Mouse (Mus musculus) kidney, embryonic 15.5 days (tissue): ENCODE results near the gene Cysltr2. TPM values are rescaled to one million over a fixed set of nuclear protein-coding genes. Genes with fewer than 3 reads are reported as not detected.

Experiments used
- ATAC-seq: fragments of 200-750 bp; cut with Nextera tagmentation; replicated peaks from 2 replicates; pipeline ENCODE4 v1.8.0; 2017; ENCODE audit warnings: moderate TSS enrichment; ENCODE audit not compliant: low FRiP score
- H3K27ac ChIP-seq: fragments of 300-500 bp; sonication (generic); 2 replicates; pipeline ENCODE4 v1.5.1; 2015; ENCODE audit warnings: mild to moderate bottlenecking, inconsistent platforms
- H3K27me3 ChIP-seq: fragments of 300-500 bp; sonication (generic); 2 replicates; pipeline ENCODE4 v1.6.1; 2015; ENCODE audit warnings: inconsistent platforms
- H3K36me3 ChIP-seq: fragments of 300-500 bp; sonication (generic); 2 replicates; pipeline ENCODE4 v1.6.1; 2015; ENCODE audit warnings: inconsistent platforms
- H3K4me1 ChIP-seq: fragments of 300-500 bp; sonication (generic); 2 replicates; pipeline ENCODE4 v1.6.1; 2015; ENCODE audit warnings: inconsistent platforms
- H3K4me2 ChIP-seq: fragments of 300-500 bp; sonication (generic); 2 replicates; pipeline ENCODE4 v1.6.1; 2015; ENCODE audit warnings: moderate library complexity, mild to moderate bottlenecking, inconsistent platforms
- H3K4me3 ChIP-seq: fragments of 300-500 bp; sonication (generic); replicated peaks from 2 replicates; pipeline ENCODE4 v1.5.1; 2015; ENCODE audit warnings: mild to moderate bottlenecking, inconsistent platforms
- H3K9ac ChIP-seq: fragments of 300-500 bp; sonication (generic); 2 replicates; pipeline ENCODE4 v1.6.1; 2015; ENCODE audit warnings: mild to moderate bottlenecking, inconsistent platforms
- H3K9me3 ChIP-seq: fragments of 300-500 bp; sonication (generic); replicated peaks from 2 replicates; pipeline ENCODE4 v1.6.1; 2016; ENCODE audit warnings: inconsistent platforms
- WGBS: fragments of 180-500 bp; shearing (Covaris S2); methylation state at CpG from one replicate; pipeline ENCODE4 v1.1.7; 2015; ENCODE audit warnings: mixed read lengths; 5-methylcytosine and 5-hydroxymethylcytosine counted together
- polyA plus RNA-seq: library from polyadenylated mRNA; unstranded; fragments of >200 nt; fragmentation: Nextera tagmentation; extraction: Ambion mirVana; gene quantifications from 2 replicates; pipeline ENCODE4 v1.2.1, GENCODE M21; 2015

The Cysltr2 gene
- polyA plus RNA-seq = 0.17 and 0.64 TPM in 2 replicates

- ATAC-seq = no peak
- H3K9me3 ChIP-seq = no peaks in the 10 kb centered on the region
- H3K4me1 ChIP-seq = no peaks in the 10 kb centered on the region
- 51% methylated on average over 6 of the region's 6 CpGs for whole genome bisulfite sequencing
- no peak within 1 kb of the TSS for H3K9ac ChIP-seq
- no peaks in the 10 kb centered on the region for H3K27me3 ChIP-seq
- no peak within 1 kb of the TSS for H3K27ac ChIP-seq
- H3K4me3 ChIP-seq = no peak within 1 kb of the TSS
- H3K36me3 ChIP-seq = no peaks in the 10 kb centered on the region
- H3K4me2 ChIP-seq = no peak within 1 kb of the TSS
These were observed at the start of gene Cysltr2 for GRCm38 (mm10) chr14:73048937-73049336. Cysltr2 (minus strand) TSS chr14:73049114.

GRCm38 (mm10) chr14:73094802-73095550, 46.1 kb upstream of the Cysltr2 start:
- Histone ChIP-seq H3K27ac (peak overlapping the region; percentile 33), H3K36me3 (no peaks in the 10 kb centered on the region), H3K4me3 (no peak overlapping the region), H3K4me1 (0 out of 2 replicates have a peak, but pooled peaks cover 5% of the 10 kb centered on the region), H3K9ac (no peak overlapping the region), H3K4me2 (no peak overlapping the region), H3K9me3 (no peaks in the 10 kb centered on the region), H3K27me3 (peaks cover 8% of the 10 kb centered on the region; the same call in 1 of the 2 replicates)
- no peak for ATAC-seq
- WGBS = 53% methylated on average over 13 of the region's 13 CpGs

- Histone ChIP-seq H3K27me3 (0 out of 2 replicates have a peak, but pooled peaks cover 3% of the 10 kb centered on the region), H3K9me3 (no peaks in the 10 kb centered on the region), H3K4me3 (no peak overlapping the region), H3K27ac (no peak overlapping the region), H3K9ac (no peak overlapping the region), H3K4me2 (no peak overlapping the region), H3K36me3 (no peaks in the 10 kb centered on the region), H3K4me1 (0 out of 2 replicates have a peak, but pooled peaks cover 5% of the 10 kb centered on the region)
- 91% methylated on average over 3 of the region's 3 CpGs for WGBS
- no peak for ATAC-seq
These were observed 44.0 kb upstream of the Cysltr2 start for GRCm38 (mm10) chr14:73092871-73093270.

- ATAC-seq = no peak
- H3K27ac ChIP-seq = no peak overlapping the region
- no peak overlapping the region for H3K4me3 ChIP-seq
- H3K36me3 ChIP-seq = no peaks in the 10 kb centered on the region
- no peaks in the 10 kb centered on the region for H3K27me3 ChIP-seq
- H3K4me2 ChIP-seq = no peak overlapping the region
- H3K9ac ChIP-seq = no peak overlapping the region
- no peaks in the 10 kb centered on the region for H3K4me1 ChIP-seq
- 91% methylated on average over 1 of the region's 1 CpGs for WGBS
- H3K9me3 ChIP-seq = no peaks in the 10 kb centered on the region
These were observed 39.3 kb upstream of the Cysltr2 start for GRCm38 (mm10) chr14:73088224-73088623.

DNA sequence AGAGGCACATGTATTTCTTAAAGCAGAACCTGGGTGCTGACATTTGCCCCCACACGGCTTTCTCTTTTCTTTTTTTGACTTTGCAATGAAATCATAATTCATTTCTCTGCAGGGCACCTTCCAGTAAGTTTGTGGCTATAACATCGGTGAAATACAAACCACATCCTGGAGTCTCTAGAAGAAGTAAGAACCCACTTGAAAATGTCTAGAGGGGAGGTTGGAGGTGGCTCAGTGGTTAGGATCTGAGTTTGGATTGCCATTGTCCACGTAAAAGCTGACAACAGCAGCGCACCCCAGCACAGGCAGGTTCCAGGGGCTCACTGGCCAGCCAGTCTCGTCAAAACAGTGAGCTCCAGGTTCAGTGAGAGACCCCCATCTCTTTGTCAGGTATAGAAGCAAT, 38.8 kb upstream of the Cysltr2 start:
- Histone ChIP-seq H3K4me2 (no peak overlapping the region), H3K9ac (no peak overlapping the region), H3K36me3 (no peaks in the 10 kb centered on the region), H3K27ac (no peak overlapping the region), H3K9me3 (no peaks in the 10 kb centered on the region), H3K4me1 (no peaks in the 10 kb centered on the region), H3K4me3 (no peak overlapping the region), H3K27me3 (no peaks in the 10 kb centered on the region)
- WGBS = 85% methylated on average over 5 of the region's 5 CpGs
- no peak for ATAC-seq

DNA sequence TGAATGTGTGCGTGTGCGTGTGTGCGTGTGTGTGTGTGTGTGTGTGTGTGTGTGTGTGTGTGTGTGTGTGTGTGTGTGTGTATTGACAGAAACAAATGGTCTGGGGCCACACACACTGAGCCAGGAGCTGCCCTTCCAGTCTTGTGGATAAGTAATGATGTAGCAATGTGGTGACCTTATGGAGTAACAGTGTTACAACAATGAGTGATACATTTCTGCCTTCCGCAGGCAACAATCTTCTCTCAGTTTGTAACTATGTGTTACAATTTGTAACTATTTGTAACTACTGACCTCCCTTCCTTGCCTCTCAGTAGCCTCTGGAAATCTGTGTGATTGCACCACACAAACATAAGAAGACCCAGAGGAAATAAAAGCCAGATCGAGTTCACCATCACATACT, 38.3 kb upstream of the Cysltr2 start:
- H3K4me3 ChIP-seq = no peak overlapping the region

DNA sequence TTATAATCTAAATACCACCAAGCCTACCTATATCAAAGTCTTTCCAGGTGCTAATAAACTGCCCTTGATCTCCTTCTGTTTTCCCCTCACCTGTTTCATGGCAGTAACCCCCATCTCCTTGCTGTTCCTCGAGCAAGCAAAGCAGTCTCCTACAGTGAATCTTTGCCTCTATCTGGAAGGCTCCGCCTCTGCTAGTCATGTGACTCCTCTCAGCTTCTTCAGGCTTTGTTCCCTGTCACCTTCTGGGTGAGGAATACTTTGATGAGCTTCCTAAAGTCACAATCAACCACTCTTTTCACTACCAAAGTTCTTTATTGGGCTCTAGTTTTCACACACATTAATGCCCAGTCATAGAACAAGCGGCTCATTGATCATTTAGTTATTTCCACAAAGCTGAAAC, 37.5 kb upstream of the Cysltr2 start:
- Histone ChIP-seq H3K4me1 (no peaks in the 10 kb centered on the region), H3K27me3 (no peaks in the 10 kb centered on the region), H3K27ac (no peak overlapping the region), H3K9ac (no peak overlapping the region), H3K4me3 (no peak overlapping the region), H3K4me2 (no peak overlapping the region), H3K9me3 (no peaks in the 10 kb centered on the region), H3K36me3 (no peaks in the 10 kb centered on the region)
- 62% methylated on average over 3 of the region's 3 CpGs for WGBS
- no peak for ATAC-seq

More for the DNA sequence above, 38.3 kb upstream of the Cysltr2 start:
- H3K27ac ChIP-seq = no peak overlapping the region
- no peaks in the 10 kb centered on the region for H3K27me3 ChIP-seq
- no peak for ATAC-seq
- no peaks in the 10 kb centered on the region for H3K36me3 ChIP-seq
- no peaks in the 10 kb centered on the region for H3K9me3 ChIP-seq
- 66% methylated on average over 5 of the region's 5 CpGs for WGBS
- no peak overlapping the region for H3K4me2 ChIP-seq
- H3K9ac ChIP-seq = no peak overlapping the region
- H3K4me1 ChIP-seq = no peaks in the 10 kb centered on the region

DNA sequence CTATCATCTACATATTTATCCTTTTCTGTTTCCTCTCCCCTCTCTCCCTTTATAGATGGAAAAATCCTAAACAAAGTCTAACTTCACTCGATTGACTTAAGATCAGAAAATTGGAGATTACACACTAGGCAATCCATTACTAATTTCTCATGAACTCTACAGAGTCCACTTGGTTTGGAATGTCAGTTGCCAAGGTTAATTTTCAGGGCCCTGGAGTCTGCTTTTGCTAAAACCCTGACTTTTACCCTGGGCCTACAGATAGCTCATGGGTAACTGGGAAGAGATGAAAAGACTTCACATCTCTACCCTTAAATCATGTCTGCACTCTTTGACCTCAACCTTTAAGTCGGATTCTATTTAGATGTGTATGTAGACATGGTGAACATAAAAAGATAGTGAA, 34.6 kb upstream of the Cysltr2 start:
- H3K4me3 ChIP-seq = no peak overlapping the region
- 76% methylated on average over 2 of the region's 2 CpGs for WGBS
- ATAC-seq = no peak
- no peaks in the 10 kb centered on the region for H3K27me3 ChIP-seq
- no peak overlapping the region for H3K27ac ChIP-seq
- no peak overlapping the region for H3K9ac ChIP-seq
- H3K9me3 ChIP-seq = no peaks in the 10 kb centered on the region
- H3K4me2 ChIP-seq = no peak overlapping the region
- H3K4me1 ChIP-seq = no peaks in the 10 kb centered on the region
- H3K36me3 ChIP-seq = no peaks in the 10 kb centered on the region

- WGBS = 78% methylated on average over 7 of the region's 7 CpGs
- Histone ChIP-seq H3K4me2 (no peak overlapping the region), H3K27ac (no peak overlapping the region), H3K27me3 (no peaks in the 10 kb centered on the region), H3K36me3 (no peaks in the 10 kb centered on the region), H3K9me3 (no peaks in the 10 kb centered on the region), H3K9ac (no peak overlapping the region), H3K4me1 (peaks cover 4% of the 10 kb centered on the region; the same call in 1 of the 2 replicates), H3K4me3 (no peak overlapping the region)
- ATAC-seq = no peak
These were observed 15.5 kb upstream of the Cysltr2 start for GRCm38 (mm10) chr14:73064460-73064859.

- Histone ChIP-seq H3K27ac (no peak overlapping the region), H3K9ac (no peak overlapping the region), H3K4me1 (no peaks in the 10 kb centered on the region), H3K4me2 (no peak overlapping the region), H3K27me3 (no peaks in the 10 kb centered on the region), H3K4me3 (no peak overlapping the region), H3K36me3 (no peaks in the 10 kb centered on the region), H3K9me3 (no peaks in the 10 kb centered on the region)
- no peak for ATAC-seq
- WGBS = 96% methylated on average over 2 of the region's 2 CpGs
These were observed 9.8 kb upstream of the Cysltr2 start for GRCm38 (mm10) chr14:73058755-73059154.

DNA sequence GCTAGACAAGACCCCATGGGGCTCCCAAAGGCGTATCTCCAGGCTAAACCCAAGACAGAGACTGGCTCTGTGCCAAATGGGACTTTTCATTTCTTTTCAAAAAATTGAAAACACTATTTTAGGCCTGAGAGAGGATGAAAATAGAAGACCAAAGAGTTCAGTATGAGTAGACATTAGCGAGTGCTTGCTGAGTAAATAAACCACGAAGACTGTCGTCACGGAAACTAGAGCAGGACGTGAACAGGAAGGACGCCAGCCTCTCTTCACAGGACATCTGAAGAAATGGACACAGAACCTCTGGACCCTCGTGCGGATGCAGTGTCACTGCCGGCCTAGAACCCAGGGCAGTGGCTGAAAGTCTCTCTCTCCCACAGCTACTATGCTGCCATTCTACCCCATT, 8.8 kb upstream of the Cysltr2 start:
- Histone ChIP-seq H3K4me1 (no peaks in the 10 kb centered on the region), H3K27ac (no peak overlapping the region), H3K27me3 (no peaks in the 10 kb centered on the region), H3K4me3 (no peak overlapping the region), H3K9me3 (no peaks in the 10 kb centered on the region), H3K9ac (no peak overlapping the region), H3K36me3 (no peaks in the 10 kb centered on the region), H3K4me2 (no peak overlapping the region)
- WGBS = 65% methylated on average over 10 of the region's 10 CpGs
- ATAC-seq = no peak

- no peaks in the 10 kb centered on the region for H3K36me3 ChIP-seq
- H3K4me2 ChIP-seq = no peak overlapping the region
- H3K4me1 ChIP-seq = no peaks in the 10 kb centered on the region
- H3K27me3 ChIP-seq = no peaks in the 10 kb centered on the region
- H3K27ac ChIP-seq = no peak overlapping the region
- H3K4me3 ChIP-seq = no peak overlapping the region
- H3K9ac ChIP-seq = no peak overlapping the region
- no peaks in the 10 kb centered on the region for H3K9me3 ChIP-seq
- WGBS = 90% methylated on average over 6 of the region's 6 CpGs
- ATAC-seq = no peak
These were observed 7.9 kb upstream of the Cysltr2 start for GRCm38 (mm10) chr14:73056813-73057212.
